Mouse (Mus musculus): ENCODE results near the gene Ccm2l. TPM values are rescaled to one million over a fixed set of nuclear protein-coding genes. Genes with fewer than 3 reads are reported as not detected.

Ccm2l gene
- total and polyA plus RNA-seq, 3 experiments, result 13.3 to 43.4 (median 15.9) TPM

GRCm38 (mm10) chr2:153027501-153027900, 38.3 kb upstream of the Ccm2l start:
- H3K27me3 ChIP-seq (ENCODE audit: control insufficient read depth, insufficient read depth, low read length), result peaks cover 7% of the 10 kb centered on the region
- no peak for DNase-seq
- intact Hi-C loops (cut with DNase I), result no loop called here
- H3K36me3 ChIP-seq (ENCODE audit: control insufficient read depth, insufficient read depth, low read length), result no peaks in the 10 kb centered on the region
- no peaks in the 10 kb centered on the region for H3K79me2 ChIP-seq (replicated peaks; ENCODE audit: control insufficient read depth, insufficient read depth, low read length)
- no peak for TF ChIP-seq CTCF (IDR thresholded peaks at IDR 0.05)
- no peak for TF ChIP-seq POLR2A (IDR thresholded peaks at IDR 0.05; ENCODE audit: insufficient read depth, low read depth, low read length)
- no peak for TF ChIP-seq EP300 (IDR thresholded peaks at IDR 0.05; ENCODE audit: insufficient read depth, low read depth, low read length)
- no peak overlapping the region for H3K27ac ChIP-seq
- H3K4me3 ChIP-seq, result no peak overlapping the region
- no peaks in the 10 kb centered on the region for H3K4me1 ChIP-seq (ENCODE audit: control insufficient read depth, insufficient read depth, low read length)
- WGBS, result 47% methylated on average over 4 of the region's 4 CpGs
- H3K9ac ChIP-seq (ENCODE audit: low read depth, low read length), result no peak overlapping the region

- intact Hi-C loops (cut with DNase I), result no loop called here
- Histone ChIP-seq H3K4me1 (ENCODE audit: control insufficient read depth, insufficient read depth, low read length) (no peaks in the 10 kb centered on the region), H3K27ac (no peak overlapping the region), H3K9ac (ENCODE audit: low read depth, low read length) (no peak overlapping the region), H3K79me2 (replicated peaks; ENCODE audit: control insufficient read depth, insufficient read depth, low read length) (no peaks in the 10 kb centered on the region), H3K27me3 (ENCODE audit: control insufficient read depth, insufficient read depth, low read length) (peaks cover 8% of the 10 kb centered on the region), H3K36me3 (ENCODE audit: control insufficient read depth, insufficient read depth, low read length) (no peaks in the 10 kb centered on the region), H3K4me3 (no peak overlapping the region)
- no peak for DNase-seq
- no peak for TF ChIP-seq POLR2A (IDR thresholded peaks at IDR 0.05; ENCODE audit: insufficient read depth, low read depth, low read length)
- TF ChIP-seq EP300 (IDR thresholded peaks at IDR 0.05; ENCODE audit: insufficient read depth, low read depth, low read length), result no peak
- no peak for TF ChIP-seq CTCF (IDR thresholded peaks at IDR 0.05)
- 25% methylated on average over 4 of the region's 4 CpGs for WGBS
Measured at GRCm38 (mm10) chr2:153030422-153030821, 35.3 kb upstream of the Ccm2l start.

- Histone ChIP-seq H3K27me3 (ENCODE audit: control insufficient read depth, insufficient read depth, low read length) (peaks cover 8% of the 10 kb centered on the region), H3K9ac (ENCODE audit: low read depth, low read length) (no peak within 1 kb of the TSS), H3K79me2 (replicated peaks; ENCODE audit: control insufficient read depth, insufficient read depth, low read length) (no peaks in the 10 kb centered on the region), H3K4me1 (ENCODE audit: control insufficient read depth, insufficient read depth, low read length) (no peaks in the 10 kb centered on the region), H3K27ac (no peak within 1 kb of the TSS), H3K4me3 (no peak within 1 kb of the TSS), H3K36me3 (ENCODE audit: control insufficient read depth, insufficient read depth, low read length) (no peaks in the 10 kb centered on the region)
- TF ChIP-seq EP300 (IDR thresholded peaks at IDR 0.05; ENCODE audit: insufficient read depth, low read depth, low read length), result no peak
- TF ChIP-seq POLR2A (IDR thresholded peaks at IDR 0.05; ENCODE audit: insufficient read depth, low read depth, low read length), result no peak
- TF ChIP-seq CTCF (IDR thresholded peaks at IDR 0.05), result no peak
- no peak for DNase-seq
- intact Hi-C loops (cut with DNase I), result no loop called here
- WGBS, result 4% methylated on average over 48 of the region's 54 CpGs
Measured at GRCm38 (mm10) chr2:153031126-153032082, 34.4 kb upstream of the Ccm2l start, which contains the start of gene Xkr7. Xkr7 (plus strand) TSS chr2:153031852.

GRCm38 (mm10) chr2:153032083-153032842, 33.5 kb upstream of the Ccm2l start:
- peak; percentile 57 to 81 for DNase-seq
- Histone ChIP-seq H3K36me3 (ENCODE audit: control insufficient read depth, insufficient read depth, low read length) (no peaks in the 10 kb centered on the region), H3K79me2 (replicated peaks; ENCODE audit: control insufficient read depth, insufficient read depth, low read length) (no peaks in the 10 kb centered on the region), H3K4me1 (ENCODE audit: control insufficient read depth, insufficient read depth, low read length) (no peaks in the 10 kb centered on the region), H3K4me3 (no peak overlapping the region), H3K27ac (no peak overlapping the region), H3K27me3 (ENCODE audit: control insufficient read depth, insufficient read depth, low read length) (peaks cover 8% of the 10 kb centered on the region), H3K9ac (ENCODE audit: low read depth, low read length) (no peak overlapping the region)
- WGBS, result 3% methylated on average over 48 of the region's 58 CpGs
- intact Hi-C loops (cut with DNase I), result no loop called here
- no peak for TF ChIP-seq POLR2A (IDR thresholded peaks at IDR 0.05; ENCODE audit: insufficient read depth, low read depth, low read length)
- TF ChIP-seq EP300 (IDR thresholded peaks at IDR 0.05; ENCODE audit: insufficient read depth, low read depth, low read length), result no peak
- TF ChIP-seq CTCF (IDR thresholded peaks at IDR 0.05), result no peak

GRCm38 (mm10) chr2:153032973-153033372, 32.8 kb upstream of the Ccm2l start:
- intact Hi-C loops (cut with DNase I), result no loop called here
- H3K79me2 ChIP-seq (replicated peaks; ENCODE audit: control insufficient read depth, insufficient read depth, low read length), result no peaks in the 10 kb centered on the region
- no peak for DNase-seq
- peaks cover 6% of the 10 kb centered on the region for H3K27me3 ChIP-seq (ENCODE audit: control insufficient read depth, insufficient read depth, low read length)
- H3K27ac ChIP-seq, result no peak overlapping the region
- no peak overlapping the region for H3K4me3 ChIP-seq
- H3K4me1 ChIP-seq (ENCODE audit: control insufficient read depth, insufficient read depth, low read length), result no peaks in the 10 kb centered on the region
- TF ChIP-seq EP300 (IDR thresholded peaks at IDR 0.05; ENCODE audit: insufficient read depth, low read depth, low read length) (no peak), CTCF (IDR thresholded peaks at IDR 0.05) (no peak), POLR2A (IDR thresholded peaks at IDR 0.05; ENCODE audit: insufficient read depth, low read depth, low read length) (no peak)
- H3K36me3 ChIP-seq (ENCODE audit: control insufficient read depth, insufficient read depth, low read length), result no peaks in the 10 kb centered on the region
- no peak overlapping the region for H3K9ac ChIP-seq (ENCODE audit: low read depth, low read length)
- 13% methylated on average over 4 of the region's 4 CpGs for WGBS

All from heart, adult 2 months (tissue).